Mouse (Mus musculus) C2C12 (cell line): ENCODE results near the gene Trmt2a.

ENCODE experiments used
- CEBPB ChIP-seq: IDR thresholded peaks from one replicate; pipeline ENCODE4 v1.6.1; 2011; ENCODE audit warnings: low read depth, mild to moderate bottlenecking, control low read depth, moderate library complexity
- CTCF ChIP-seq: IDR thresholded peaks from one replicate; pipeline ENCODE4 v1.5.1; 2011; ENCODE audit not compliant: control insufficient read depth, insufficient read depth, insufficient read length
- MAX ChIP-seq: IDR thresholded peaks from one replicate; pipeline ENCODE4 v1.6.1; 2011; ENCODE audit warnings: mild to moderate bottlenecking, control low read depth
- MYOD1 ChIP-seq: IDR thresholded peaks from one replicate; pipeline ENCODE4 v1.6.1; 2011; ENCODE audit warnings: low read depth; ENCODE audit not compliant: control insufficient read depth, insufficient read length
- MYOG ChIP-seq: IDR thresholded peaks from one replicate; pipeline ENCODE4 v1.6.1; 2011; ENCODE audit not compliant: control insufficient read depth, insufficient read length; ENCODE audit errors: extremely low read depth
- USF1 ChIP-seq: IDR thresholded peaks from one replicate; pipeline ENCODE4 v1.6.1; 2011; ENCODE audit warnings: low read depth, mild to moderate bottlenecking, control low read depth, moderate library complexity

DNA sequence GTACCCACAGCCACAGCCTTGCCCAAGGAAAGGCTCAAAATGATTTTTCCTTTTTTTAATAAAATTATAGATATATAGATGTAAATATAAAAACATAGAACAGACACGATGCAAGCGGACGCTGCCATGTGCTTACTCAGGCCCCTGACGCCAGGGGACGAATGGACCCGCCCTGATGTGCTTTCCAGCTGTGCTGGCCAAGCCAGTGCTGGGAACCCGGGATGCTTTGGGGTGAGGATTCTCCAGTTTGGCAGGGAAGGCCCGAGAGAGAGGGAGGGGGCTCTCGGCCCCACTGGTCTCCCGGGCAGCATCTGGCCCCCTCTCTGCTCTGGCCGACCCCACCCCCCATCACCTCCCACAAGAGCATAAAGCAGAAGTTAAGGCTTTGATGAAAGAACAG is 26.3 kb upstream of the Trmt2a start:
- TF ChIP-seq MYOD1, result no peak
- TF ChIP-seq MAX, result no peak
- no peak for TF ChIP-seq USF1
- TF ChIP-seq CTCF, result no peak
- no peak for TF ChIP-seq MYOG
- TF ChIP-seq CEBPB, result no peak
